Comparison of ENCODE assay signal across 21 mouse cellular contexts in the genomic region with DNA sequence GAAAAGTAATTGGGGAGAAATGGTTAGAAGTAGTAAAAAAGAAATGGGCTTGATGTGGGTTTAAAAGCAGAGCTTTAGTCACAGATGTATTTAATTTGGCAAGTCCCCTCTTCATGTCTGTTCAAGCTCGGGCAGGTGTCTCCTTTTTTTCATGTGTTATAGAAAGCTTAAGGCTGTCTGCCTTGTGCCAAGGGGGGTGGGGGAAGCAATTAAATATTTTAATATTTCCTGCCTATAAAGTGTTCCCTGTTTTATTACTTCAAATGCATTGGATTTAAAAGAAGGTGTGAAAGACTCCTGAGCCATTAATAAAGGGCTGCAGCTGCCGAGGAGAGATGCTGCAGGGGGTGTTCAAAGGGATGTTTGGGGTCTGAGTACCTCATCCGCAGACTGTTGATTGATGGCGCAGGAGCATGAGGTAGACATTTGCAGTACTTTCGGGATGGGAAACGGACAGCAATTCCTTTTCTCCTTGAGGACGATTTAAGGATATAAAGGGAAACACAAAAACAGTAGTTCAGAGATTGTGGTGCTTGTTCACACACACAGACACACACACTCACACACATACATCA.
DNase-seq lines count a peak whose midpoint lies in the region; ATAC-seq and TF ChIP-seq lines count a peak whose summit lies in the region.
"Had no signal": no experiment of that assay in that cellular context is flagged by ENCODE, and none has a peak within 500 bp of the region (broad histone marks: within the 10 kb centered on the region; RNA-seq: fewer than 3 reads in every experiment).

No protein-coding gene starts in this region.

- H3K36me3 ChIP-seq in megakaryocyte, embryonic 14.5 days (replicated peaks; ENCODE audit: low read length): no peaks in the 10 kb centered on the region
- no peaks in the 10 kb centered on the region for H3K36me3 ChIP-seq in limb, embryonic 10.5 days
- H3K36me3 ChIP-seq in limb, embryonic 14.5 days (ENCODE audit: control insufficient read depth, insufficient read depth, low read length): no peaks in the 10 kb centered on the region
- H3K36me3 ChIP-seq: embryonic facial prominence, embryonic 12.5 days; forebrain, embryonic 15.5 days; heart, embryonic 13.5 days; hindbrain, embryonic 15.5 days had no signal

- H3K27me3 ChIP-seq in megakaryocyte, embryonic 14.5 days (replicated peaks): peaks cover 20% of the 10 kb centered on the region
- no peaks in the 10 kb centered on the region for H3K27me3 ChIP-seq in limb, embryonic 10.5 days (ENCODE audit: low read depth, poor library complexity, severe bottlenecking)
- H3K27me3 ChIP-seq in limb, embryonic 14.5 days (ENCODE audit: control insufficient read depth, insufficient read depth, low read length): no peaks in the 10 kb centered on the region
- H3K27me3 ChIP-seq: CH12.LX; embryonic facial prominence, embryonic 12.5 days; forebrain, embryonic 15.5 days; heart, embryonic 13.5 days; hindbrain, embryonic 15.5 days; Patski had no signal

- ATAC-seq in megakaryocyte, adult 5-6 weeks (ENCODE audit: poor library complexity, severe bottlenecking): no peak
- ATAC-seq in limb, embryonic 14.5 days (ENCODE audit: low FRiP score, low read depth): peak; percentile 53
- ATAC-seq: forebrain, embryonic 15.5 days; inflammation-experienced regulatory T-cells, adult 6 months; Patski had no signal

- peak; percentile 55 for DNase-seq in limb, embryonic 10.5 days (ENCODE audit: low spot score)
- DNase-seq in limb, embryonic 14.5 days (ENCODE audit: low spot score): peak; percentile 41
- DNase-seq in left cerebral cortex, postnatal 10 days (ENCODE audit: extremely low spot score in 1 of 2, low spot score in 2 of 2): no peak
- DNase-seq in gastrocnemius, adult 8-10 months (ENCODE audit: low spot score in 2 of 2): no peak
- DNase-seq: adrenal gland, adult 2 months; adrenal gland, postnatal 25 days; cerebellum, adult 11 months; cerebellum, adult 8-10 months; cerebellum, postnatal 14 days; embryo, embryonic 11 days; gastrocnemius, postnatal 14 days; heart, postnatal 36 days had no signal

- no peak overlapping the region for H3K4me2 ChIP-seq in limb, embryonic 14.5 days (replicated peaks; ENCODE audit: low read depth, low read length, severe bottlenecking)
- H3K4me2 ChIP-seq: embryonic facial prominence, embryonic 12.5 days; forebrain, embryonic 15.5 days; heart, embryonic 13.5 days; hindbrain, embryonic 15.5 days had no signal

- H3K27ac ChIP-seq in limb, embryonic 10.5 days: peak overlapping the region; percentile 72
- H3K27ac ChIP-seq in limb, embryonic 14.5 days (replicated peaks; ENCODE audit: low read depth, low read length): no peak overlapping the region
- H3K27ac ChIP-seq: embryonic facial prominence, embryonic 12.5 days; forebrain, embryonic 15.5 days; heart, embryonic 13.5 days; hindbrain, embryonic 15.5 days had no signal

- H3K9ac ChIP-seq in limb, embryonic 14.5 days (ENCODE audit: low read depth, low read length, severe bottlenecking): no peak overlapping the region
- H3K9ac ChIP-seq: embryonic facial prominence, embryonic 12.5 days; forebrain, embryonic 15.5 days; heart, embryonic 13.5 days; hindbrain, embryonic 15.5 days had no signal

- TF ChIP-seq POLR2A in limb, embryonic 14.5 days (IDR thresholded peaks at IDR 0.05; ENCODE audit: borderline replicate concordance, extremely low read depth, insufficient read depth, insufficient read length): no peak

- 22% methylated on average over 7 of the region's 7 CpGs for WGBS in limb, embryonic 10.5 days
- 10% methylated on average over 7 of the region's 7 CpGs for whole genome bisulfite sequencing in limb, embryonic 14.5 days

- intact Hi-C loops in left cerebral cortex, postnatal 10 days (cut with DNase I): no loop called here

- H3K4me3 ChIP-seq in megakaryocyte, embryonic 14.5 days (replicated peaks): peak overlapping the region; percentile 62
- no peak overlapping the region for H3K4me3 ChIP-seq in limb, embryonic 10.5 days
- H3K4me3 ChIP-seq in limb, embryonic 14.5 days (replicated peaks; ENCODE audit: low read length): no peak overlapping the region
- H3K4me3 ChIP-seq: embryonic facial prominence, embryonic 12.5 days; forebrain, embryonic 15.5 days; heart, embryonic 13.5 days; hindbrain, embryonic 15.5 days had no signal

- no peaks in the 10 kb centered on the region for H3K9me3 ChIP-seq in megakaryocyte, embryonic 14.5 days
- no peaks in the 10 kb centered on the region for H3K9me3 ChIP-seq in limb, embryonic 10.5 days (replicated peaks)
- H3K9me3 ChIP-seq in limb, embryonic 14.5 days (ENCODE audit: control insufficient read depth, low read length): no peaks in the 10 kb centered on the region
- H3K9me3 ChIP-seq: embryonic facial prominence, embryonic 12.5 days; forebrain, embryonic 15.5 days; heart, embryonic 13.5 days; hindbrain, embryonic 15.5 days had no signal

- peaks cover 28% of the 10 kb centered on the region for H3K4me1 ChIP-seq in megakaryocyte, embryonic 14.5 days
- peaks cover 75% of the 10 kb centered on the region for H3K4me1 ChIP-seq in limb, embryonic 10.5 days
- peaks cover 8% of the 10 kb centered on the region; the same call in 1 of the 2 replicates for H3K4me1 ChIP-seq in limb, embryonic 14.5 days (ENCODE audit: control insufficient read depth, insufficient read depth, low read length)
- H3K4me1 ChIP-seq: hindbrain, embryonic 15.5 days had no signal

Comparison
In these comparisons a context has a peak if more than half of its experiments do, and no peak if none do; other contexts are left out.
1. DNase-seq: peak in limb, embryonic 10.5 days (single experiment) and limb, embryonic 14.5 days (single experiment); none in left cerebral cortex, postnatal 10 days (0 of 2) and gastrocnemius, adult 8-10 months (0 of 2).